Mouse (Mus musculus): ENCODE data around the gene Fau.

- TF ChIP-seq CTCF (IDR thresholded peaks at IDR 0.05 in 2 of 3, conservative IDR thresholded peaks at IDR 0.05 in 1 of 3; ENCODE audit: control insufficient read depth in 1 of 3, insufficient read depth in 1 of 3, low read depth in 2 of 3, low read length in 3 of 3, poor library complexity in 1 of 3, severe bottlenecking in 1 of 3) (no peak), MXI1 (IDR thresholded peaks at IDR 0.05; ENCODE audit: low read depth, low read length) (no peak), MYC (IDR thresholded peaks at IDR 0.05; ENCODE audit: low read depth, low read length) (no peak), POLR2A (IDR thresholded peaks at IDR 0.05; ENCODE audit: control insufficient read depth in 1 of 2, insufficient read depth in 1 of 2, low read depth in 1 of 2, low read length in 2 of 2, poor library complexity in 1 of 2) (no peak; a peak in 1 of 4 replicates)
Measured at GRCm38 (mm10) chr19:6058966-6059365, 1.3 kb downstream of the Fau start.
